Mouse (Mus musculus) forebrain, postnatal 0 days (tissue): ENCODE data around the gene Fbxo6. TPM values are rescaled to one million over a fixed set of nuclear protein-coding genes. Genes with fewer than 3 reads are reported as not detected.

Experiments used
- ATAC-seq: fragments of 200-750 bp; cut with Nextera tagmentation; 2 replicates; pipeline ENCODE4 v1.8.0; 2017; ENCODE audit warnings: mild to moderate bottlenecking, moderate library complexity
- DNase-seq: peaks from one replicate; pipeline ENCODE4 v3.0.0-alpha.2; 2015
- H3K27ac ChIP-seq: fragments of 300-500 bp; sonication (generic); 2 replicates; pipeline ENCODE4 v1.5.1; 2014; ENCODE audit warnings: low read depth, mild to moderate bottlenecking, antibody characterized with exemption, low read length, moderate library complexity, mixed read lengths
- H3K27me3 ChIP-seq: fragments of 300-500 bp; sonication (generic); 2 replicates; pipeline ENCODE4 v1.6.1; 2014; ENCODE audit warnings: mild to moderate bottlenecking, low read length, mixed read lengths; ENCODE audit not compliant: insufficient read depth
- H3K36me3 ChIP-seq: fragments of 300-500 bp; sonication (generic); 2 replicates; pipeline ENCODE4 v1.6.1; 2014; ENCODE audit warnings: mild to moderate bottlenecking, moderate library complexity; ENCODE audit not compliant: insufficient read depth
- H3K4me1 ChIP-seq: fragments of 300-500 bp; sonication (generic); 2 replicates; pipeline ENCODE4 v1.6.1; 2014; ENCODE audit warnings: antibody characterized with exemption; ENCODE audit not compliant: insufficient read depth
- H3K4me2 ChIP-seq: fragments of 300-500 bp; sonication (generic); 2 replicates; pipeline ENCODE4 v1.6.1; 2014; ENCODE audit warnings: low read depth, mild to moderate bottlenecking, moderate library complexity
- H3K4me3 ChIP-seq: fragments of 300-500 bp; sonication (generic); 2 replicates; pipeline ENCODE4 v1.5.1; 2014; ENCODE audit warnings: low read depth, low read length, mixed read lengths
- H3K9ac ChIP-seq: fragments of 300-500 bp; sonication (generic); 2 replicates; pipeline ENCODE4 v1.6.1; 2014; ENCODE audit warnings: mild to moderate bottlenecking
- H3K9me3 ChIP-seq: fragments of 300-500 bp; sonication (generic); 2 replicates; pipeline ENCODE4 v1.6.1; 2016; ENCODE audit warnings: low read length
- CTCF ChIP-seq: sonication (generic); IDR thresholded peaks from 2 replicates; pipeline ENCODE4 v1.5.1; 2016; ENCODE audit warnings: antibody characterized with exemption, control low read depth, low read depth
- WGBS: fragments of 180-500 bp; shearing (Covaris S2); extraction: QIAGEN DNeasy Blood & Tissue Kit; methylation state at CpG from one replicate; pipeline ENCODE4 v1.1.7; 2014; 5-methylcytosine and 5-hydroxymethylcytosine counted together
- polyA plus RNA-seq: library from polyadenylated mRNA; unstranded; fragments of >200 nt; fragmentation: Nextera tagmentation; extraction: Ambion mirVana; gene quantifications from 2 replicates; pipeline ENCODE4 v1.2.1, GENCODE M21; 2015
- total RNA-seq: library from RNA; depleted of rRNA; stranded (reverse); fragments of >200 nt; gene quantifications from 2 replicates; pipeline ENCODE4 v1.2.3, GENCODE M21; 2014

Gene Fbxo6
- total and polyA plus RNA-seq, 2 experiments from 2014 or later: 24.0 to 24.9 TPM

GRCm38 (mm10) chr4:148164002-148164439 lies 12.1 kb upstream of the Fbxo6 start:
- H3K9me3 ChIP-seq: no peaks in the 10 kb centered on the region
- H3K9ac ChIP-seq: peak overlapping the region; percentile 18; the same call in 1 of the 2 replicates
- peaks cover 35% of the 10 kb centered on the region for H3K27me3 ChIP-seq
- DNase-seq (peak; percentile 81), ATAC-seq (peak; percentile 23; the same call in 1 of the 2 replicates)
- no peaks in the 10 kb centered on the region for H3K36me3 ChIP-seq
- peak overlapping the region; percentile 29 for H3K4me3 ChIP-seq
- H3K27ac ChIP-seq: no peak overlapping the region
- H3K4me2 ChIP-seq: peak overlapping the region; percentile 56
- under 1% methylated on average over 27 of the region's 29 CpGs for WGBS
- H3K4me1 ChIP-seq: 0 out of 2 replicates have a peak, but pooled peaks cover 4% of the 10 kb centered on the region
- TF ChIP-seq CTCF: peak; percentile 85

DNA sequence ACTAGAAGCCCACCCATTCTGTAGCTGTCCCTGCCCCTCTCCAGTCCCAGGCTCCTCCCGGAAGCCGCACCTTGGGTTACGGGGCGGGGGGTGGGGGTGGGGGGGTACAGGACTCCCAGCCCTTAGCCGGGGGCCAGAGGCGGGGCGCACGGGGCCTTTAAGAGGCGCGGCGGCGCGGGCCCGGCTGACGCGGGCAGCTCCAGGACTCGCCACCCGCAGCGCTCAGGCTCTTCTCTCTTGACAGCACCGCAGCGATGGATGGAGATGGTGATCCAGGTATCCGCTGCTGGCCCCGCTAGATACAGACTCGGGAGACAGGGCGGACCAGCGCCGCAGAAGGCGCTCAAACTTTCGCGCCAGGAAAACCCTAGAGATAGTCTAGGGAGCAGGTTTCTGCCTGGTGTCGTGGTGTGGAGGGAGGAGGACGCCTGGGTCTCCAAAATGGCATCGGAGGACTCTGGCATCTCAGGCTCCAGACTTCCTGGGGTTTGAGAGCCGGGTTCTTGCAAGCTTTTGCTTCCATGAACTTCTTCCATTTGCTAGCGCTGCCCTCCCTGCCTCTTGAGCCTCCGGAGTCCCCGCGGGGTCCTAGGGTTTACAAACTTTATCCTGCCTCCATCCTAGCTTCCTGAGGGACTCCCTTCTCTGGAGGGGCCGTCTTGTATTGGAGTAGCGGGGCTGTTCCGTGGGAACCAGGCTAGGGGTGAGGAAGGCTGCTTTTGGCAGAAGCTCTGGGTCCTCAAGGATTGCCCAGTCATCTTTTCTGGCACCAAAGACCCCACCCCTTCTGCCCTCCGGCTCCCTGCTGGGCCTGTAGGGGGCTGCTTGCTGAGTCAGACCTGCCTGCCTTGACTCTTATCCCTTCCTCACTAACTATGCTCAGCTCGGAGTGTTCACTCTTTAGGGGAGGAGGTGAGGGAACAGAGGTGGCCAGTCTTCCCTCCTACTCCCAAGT lies 8.8 kb upstream of the Fbxo6 start, which contains the start of the genes Fbxo44 and Fbxo2:
Gene Fbxo44, minus strand, starts transcription at position 47 of the 955 bp plus-strand sequence.
Gene Fbxo2, plus strand, starts transcription at position 186 of the 955 bp plus-strand sequence.
- peaks cover 17% of the 10 kb centered on the region for H3K4me1 ChIP-seq
- H3K27ac ChIP-seq: peak within 1 kb of the TSS; percentile 78
- peak within 1 kb of the TSS; percentile 97 for H3K4me2 ChIP-seq
- peaks cover 26% of the 10 kb centered on the region for H3K27me3 ChIP-seq
- ATAC-seq (peak; percentile 52), DNase-seq (peak; percentile 60)
- H3K36me3 ChIP-seq: peaks cover 19% of the 10 kb centered on the region
- no peaks in the 10 kb centered on the region for H3K9me3 ChIP-seq
- WGBS: 2% methylated on average over 42 of the region's 43 CpGs
- peak within 1 kb of the TSS; percentile 71 for H3K4me3 ChIP-seq
- peak; percentile 33; the same call in 1 of the 2 replicates for TF ChIP-seq CTCF
- peak within 1 kb of the TSS; percentile 83 for H3K9ac ChIP-seq

- ATAC-seq: peak; percentile 90
- WGBS: 4% methylated on average over 49 of the region's 55 CpGs
Measured at GRCm38 (mm10) chr4:148159544-148160435, 7.8 kb upstream of the Fbxo6 start.

GRCm38 (mm10) chr4:148158436-148159348 lies 6.8 kb upstream of the Fbxo6 start:
- peak overlapping the region; percentile 71 for H3K4me3 ChIP-seq
- peak; percentile 15; the same call in 1 of the 2 replicates for ATAC-seq
- DNase-seq: peak; percentile 66
- 20% methylated on average over 27 of the region's 27 CpGs for WGBS
- H3K4me2 ChIP-seq: peak overlapping the region; percentile 97
- H3K9me3 ChIP-seq: no peaks in the 10 kb centered on the region
- TF ChIP-seq CTCF: no peak
- peaks cover 13% of the 10 kb centered on the region for H3K4me1 ChIP-seq
- H3K27me3 ChIP-seq: peaks cover 6% of the 10 kb centered on the region; the same call in 1 of the 2 replicates
- peak overlapping the region; percentile 83 for H3K9ac ChIP-seq
- H3K36me3 ChIP-seq: peaks cover 35% of the 10 kb centered on the region
- peak overlapping the region; percentile 78 for H3K27ac ChIP-seq

More at GRCm38 (mm10) chr4:148159544-148160435, 7.8 kb upstream of the Fbxo6 start:
- Histone ChIP-seq H3K9me3 (no peaks in the 10 kb centered on the region), H3K4me2 (peak overlapping the region; percentile 97), H3K27ac (peak overlapping the region; percentile 78), H3K4me3 (peak overlapping the region; percentile 71), H3K4me1 (peaks cover 17% of the 10 kb centered on the region), H3K27me3 (peaks cover 17% of the 10 kb centered on the region), H3K9ac (peak overlapping the region; percentile 83), H3K36me3 (peaks cover 24% of the 10 kb centered on the region)
- TF ChIP-seq CTCF: peak; percentile 45
- peak; percentile 94 for DNase-seq

DNA sequence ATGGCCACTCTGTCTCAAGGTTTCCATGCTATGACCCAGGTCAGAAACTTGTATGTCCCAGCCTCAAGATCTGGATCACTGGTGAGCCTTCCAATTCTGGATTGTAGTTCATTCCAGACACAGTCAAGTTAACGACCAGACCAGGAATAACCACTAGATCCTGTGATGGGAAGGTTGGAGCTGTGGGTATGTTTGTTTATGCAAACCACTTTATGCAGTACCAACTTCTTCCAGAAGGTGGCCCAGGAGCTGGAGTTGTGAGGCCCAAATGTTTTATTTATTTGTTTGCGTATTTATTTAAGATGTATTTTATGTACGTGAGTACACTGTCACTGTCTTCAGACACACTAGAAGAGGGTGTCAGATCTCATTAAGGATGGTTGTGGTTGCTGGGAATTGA lies 3.0 kb upstream of the Fbxo6 start:
- H3K27ac ChIP-seq: no peak overlapping the region
- TF ChIP-seq CTCF: peak; percentile 74
- ATAC-seq: no peak
- no peaks in the 10 kb centered on the region for H3K27me3 ChIP-seq
- no peaks in the 10 kb centered on the region for H3K9me3 ChIP-seq
- H3K4me3 ChIP-seq: no peak overlapping the region
- peak; percentile 80 for DNase-seq
- peaks cover 13% of the 10 kb centered on the region for H3K4me1 ChIP-seq
- H3K36me3 ChIP-seq: peaks cover 46% of the 10 kb centered on the region
- no peak overlapping the region for H3K4me2 ChIP-seq
- 44% methylated on average over 3 of the region's 3 CpGs for WGBS
- H3K9ac ChIP-seq: no peak overlapping the region

DNA sequence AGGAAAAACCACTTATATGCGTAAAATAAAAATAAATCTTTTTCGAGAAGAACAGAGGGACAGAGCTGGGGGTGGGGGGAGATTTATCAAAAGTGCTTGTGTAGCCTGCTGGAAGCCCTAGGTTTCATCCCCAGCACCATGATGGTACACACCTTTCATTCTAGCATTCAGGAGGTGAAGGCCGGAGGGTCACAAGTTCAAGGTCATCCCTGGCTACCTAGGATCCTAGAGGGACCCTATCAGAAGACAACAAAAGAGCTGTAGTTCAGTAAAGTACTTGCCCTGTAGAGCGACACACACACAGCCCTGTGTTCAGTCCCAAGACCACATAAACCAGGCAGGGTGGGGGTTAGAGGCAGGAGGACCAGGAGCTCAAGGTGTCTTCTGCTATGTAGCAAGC lies 2.1 kb upstream of the Fbxo6 start:
- no peaks in the 10 kb centered on the region for H3K9me3 ChIP-seq
- no peak for DNase-seq
- 94% methylated on average over 4 of the region's 4 CpGs for WGBS

More for the DNA sequence above, 2.1 kb upstream of the Fbxo6 start:
- no peak overlapping the region for H3K4me2 ChIP-seq
- H3K36me3 ChIP-seq: peaks cover 46% of the 10 kb centered on the region
- no peak overlapping the region for H3K9ac ChIP-seq
- no peak overlapping the region for H3K27ac ChIP-seq
- TF ChIP-seq CTCF: no peak
- no peak for ATAC-seq
- H3K27me3 ChIP-seq: no peaks in the 10 kb centered on the region
- H3K4me1 ChIP-seq: peaks cover 13% of the 10 kb centered on the region
- H3K4me3 ChIP-seq: no peak overlapping the region
